Mouse (Mus musculus): ENCODE results near the gene Asxl2.

GRCm38 (mm10) chr12:3538036-3538435 is 111.4 kb downstream of the Asxl2 start:
- no peak for TF ChIP-seq CTCF (IDR thresholded peaks at IDR 0.05)
- no peak for TF ChIP-seq EP300 (IDR thresholded peaks at IDR 0.05)

Data from lung, postnatal 0 days (tissue).